Mouse (Mus musculus): ENCODE results near the gene Apol9b. TPM values are rescaled to one million over a fixed set of nuclear protein-coding genes. Genes with fewer than 3 reads are reported as not detected.

The Apol9b gene
- polyA plus RNA-seq, 1 experiment from 2014 or later = 0.12 TPM

DNA sequence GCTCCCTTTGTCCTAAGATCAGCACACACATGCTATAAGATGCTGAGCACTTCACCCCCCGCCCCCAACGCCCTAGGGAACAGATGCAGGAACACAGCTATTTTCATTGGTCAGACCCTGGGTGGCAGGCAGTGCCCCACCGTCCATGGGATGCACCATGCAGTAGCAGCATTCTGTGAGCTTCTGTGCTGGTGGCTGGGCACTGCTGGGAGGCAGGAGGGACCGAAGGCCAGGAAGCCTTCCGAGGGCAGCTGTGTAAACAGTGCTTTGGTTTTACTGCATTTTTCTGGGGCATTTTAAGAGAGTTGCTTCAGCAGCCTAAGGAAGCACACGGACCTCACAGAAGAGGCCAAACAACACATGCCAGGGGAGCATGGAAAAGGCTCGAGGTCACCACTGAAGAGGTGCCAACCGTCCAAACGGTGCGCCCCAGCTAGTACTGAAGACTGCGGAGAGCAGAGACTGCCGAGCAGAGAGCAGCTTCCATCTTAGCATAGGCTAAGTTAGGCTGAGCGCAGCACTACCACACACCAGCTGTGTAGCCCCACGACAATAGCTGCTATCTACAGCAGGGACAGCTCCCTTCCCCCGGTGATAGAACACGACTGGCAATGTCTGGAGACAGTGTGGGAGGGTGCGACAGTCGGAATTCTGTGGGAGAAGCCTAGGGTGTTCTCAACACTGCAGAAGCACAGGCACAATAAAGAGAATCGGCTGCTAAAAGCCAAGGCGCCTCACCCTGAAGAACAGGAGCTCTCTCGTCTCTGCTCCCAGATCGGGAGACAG lies 55.4 kb downstream of the Apol9b start:
- Histone ChIP-seq H3K9ac (no peak overlapping the region), H3K27me3 (no peaks in the 10 kb centered on the region), H3K36me3 (replicated peaks) (peaks cover 100% of the 10 kb centered on the region), H3K27ac (replicated peaks) (no peak overlapping the region), H3K4me2 (no peak overlapping the region), H3K9me3 (replicated peaks) (no peaks in the 10 kb centered on the region), H3K4me1 (replicated peaks) (no peaks in the 10 kb centered on the region), H3K4me3 (replicated peaks) (no peak overlapping the region)
- WGBS (ENCODE audit: insufficient replicate concordance) = 79% methylated on average over 22 of the region's 22 CpGs
- ATAC-seq (ENCODE audit: insufficient read depth) = no peak

- H3K4me1 ChIP-seq (replicated peaks) = no peaks in the 10 kb centered on the region
- H3K9ac ChIP-seq = no peak overlapping the region
- WGBS (ENCODE audit: insufficient replicate concordance) = 89% methylated on average over 1 of the region's 1 CpGs
- no peak overlapping the region for H3K4me2 ChIP-seq
- H3K27ac ChIP-seq (replicated peaks) = no peak overlapping the region
- peaks cover 100% of the 10 kb centered on the region for H3K36me3 ChIP-seq (replicated peaks)
- no peaks in the 10 kb centered on the region for H3K9me3 ChIP-seq (replicated peaks)
- no peak overlapping the region for H3K4me3 ChIP-seq (replicated peaks)
- no peaks in the 10 kb centered on the region for H3K27me3 ChIP-seq
- no peak for ATAC-seq (ENCODE audit: insufficient read depth)
Observed at GRCm38 (mm10) chr15:77785807-77786206, 57.0 kb downstream of the Apol9b start.

Other genes with a start within 250 kb of the Apol9b start
- gene Apol11a, start 220.8 kb upstream of the Apol9b start, polyA plus RNA-seq (2015; fragmentation: Nextera tagmentation; extraction: Ambion mirVana) = 0.24 and 0.29 TPM in 2 replicates
- not detected in 2 replicates for gene Apol7c, start 195.7 kb upstream of the Apol9b start, polyA plus RNA-seq (2015; fragmentation: Nextera tagmentation; extraction: Ambion mirVana)
- gene 1700025B11Rik, start 167.1 kb upstream of the Apol9b start, polyA plus RNA-seq (2015; fragmentation: Nextera tagmentation; extraction: Ambion mirVana) = not detected in 2 replicates
- not detected in 2 replicates for gene Apol10b, start 132.9 kb upstream of the Apol9b start, polyA plus RNA-seq (2015; fragmentation: Nextera tagmentation; extraction: Ambion mirVana)
- not detected in 2 replicates for gene Gm36245, start 129.8 kb upstream of the Apol9b start, polyA plus RNA-seq (2015; fragmentation: Nextera tagmentation; extraction: Ambion mirVana)
- 7.3 and 7.6 TPM in 2 replicates for gene Apol11b, start 85.8 kb upstream of the Apol9b start, polyA plus RNA-seq (2015; fragmentation: Nextera tagmentation; extraction: Ambion mirVana)
- 0.03 TPM in 1 of 2 replicates, not detected in the other for gene Apol7e, start 30.2 kb upstream of the Apol9b start, polyA plus RNA-seq (2015; fragmentation: Nextera tagmentation; extraction: Ambion mirVana)
- gene Apol8, start 28.0 kb downstream of the Apol9b start, polyA plus RNA-seq (2015; fragmentation: Nextera tagmentation; extraction: Ambion mirVana) = 27.0 and 28.5 TPM in 2 replicates
- gene Myh9, start 113.1 kb downstream of the Apol9b start, polyA plus RNA-seq (2015; fragmentation: Nextera tagmentation; extraction: Ambion mirVana) = 19.5 and 20.3 TPM in 2 replicates
- 185 and 208 TPM in 2 replicates for gene Txn2, start 200.0 kb downstream of the Apol9b start, polyA plus RNA-seq (2015; fragmentation: Nextera tagmentation; extraction: Ambion mirVana)
- 1.1 and 1.4 TPM in 2 replicates for gene Foxred2, start 227.7 kb downstream of the Apol9b start, polyA plus RNA-seq (2015; fragmentation: Nextera tagmentation; extraction: Ambion mirVana)
- gene Eif3d, start 241.8 kb downstream of the Apol9b start, polyA plus RNA-seq (2015; fragmentation: Nextera tagmentation; extraction: Ambion mirVana) = 139 and 142 TPM in 2 replicates